Comparison of ENCODE assay signal across 9 mouse cellular contexts in genomic region chr2:151712647-151713046, GRCm38 (mm10). TPM values are rescaled to one million over a fixed set of nuclear protein-coding genes. Genes with fewer than 3 reads are reported as not detected.
DNase-seq lines count a peak whose midpoint lies in the region; ATAC-seq and TF ChIP-seq lines count a peak whose summit lies in the region.
"Had no signal": no experiment of that assay in that cellular context is flagged by ENCODE, and none has a peak within 500 bp of the region (broad histone marks: within the 10 kb centered on the region; RNA-seq: fewer than 3 reads in every experiment).

No protein-coding gene starts in this region.

- H3K4me1 ChIP-seq in lung, embryonic 14.5 days (ENCODE audit: insufficient read depth) = no peaks in the 10 kb centered on the region
- no peaks in the 10 kb centered on the region for H3K4me1 ChIP-seq in liver, postnatal 0 days (ENCODE audit: insufficient read depth)
- no peaks in the 10 kb centered on the region for H3K4me1 ChIP-seq in intestine, postnatal 0 days (replicated peaks; ENCODE audit: control insufficient read depth, insufficient read depth, low read length)

- no peaks in the 10 kb centered on the region for H3K9me3 ChIP-seq in lung, embryonic 14.5 days (ENCODE audit: low read depth, low read length)
- no peaks in the 10 kb centered on the region for H3K9me3 ChIP-seq in liver, postnatal 0 days (ENCODE audit: low read length)
- no peaks in the 10 kb centered on the region for H3K9me3 ChIP-seq in intestine, postnatal 0 days (ENCODE audit: control insufficient read depth)

- WGBS in lung, embryonic 14.5 days = 32% methylated on average over 3 of the region's 3 CpGs
- 22% methylated on average over 3 of the region's 3 CpGs for WGBS in liver, postnatal 0 days (ENCODE audit: insufficient replicate concordance)
- WGBS in intestine, postnatal 0 days = 36% methylated on average over 3 of the region's 3 CpGs

- H3K27ac ChIP-seq in lung, embryonic 14.5 days (ENCODE audit: low read depth) = no peak overlapping the region
- H3K27ac ChIP-seq in liver, postnatal 0 days (ENCODE audit: low read depth) = no peak overlapping the region
- H3K27ac ChIP-seq in intestine, postnatal 0 days (ENCODE audit: low read depth, low read length) = no peak overlapping the region; the same call in 1 of the 2 replicates

- ATAC-seq in lung, embryonic 14.5 days (ENCODE audit: insufficient read depth) = peak; percentile 44; the same call in 1 of the 2 replicates
- ATAC-seq in liver, postnatal 0 days = peak; percentile 27; the same call in 1 of the 2 replicates
- ATAC-seq in intestine, postnatal 0 days = no peak

- peaks cover 8% of the 10 kb centered on the region for H3K36me3 ChIP-seq in lung, embryonic 14.5 days (ENCODE audit: insufficient read depth)
- H3K36me3 ChIP-seq in liver, postnatal 0 days (replicated peaks; ENCODE audit: insufficient read depth, low read length) = peaks cover 17% of the 10 kb centered on the region
- H3K36me3 ChIP-seq in intestine, postnatal 0 days (ENCODE audit: control insufficient read depth, insufficient read depth) = peaks cover 7% of the 10 kb centered on the region; the same call in 1 of the 2 replicates

- peak; percentile 81 for DNase-seq in lung, embryonic 14.5 days
- no peak for DNase-seq in lung, postnatal 25 days (ENCODE audit: low spot score)
- peak; percentile 20 for DNase-seq in Muller cell, postnatal 12 days (ENCODE audit: inconsistent ontology term)
- DNase-seq in embryo, embryonic 11 days = peak; percentile 64
- peak; percentile 49 for DNase-seq in liver, postnatal 0 days
- no peak for DNase-seq in right cerebral cortex, postnatal 14 days

- no peak for TF ChIP-seq EP300 in liver, postnatal 0 days (IDR thresholded peaks at IDR 0.05; ENCODE audit: low read depth)

- no peak overlapping the region for H3K4me3 ChIP-seq in lung, embryonic 14.5 days (ENCODE audit: low read depth, low read length)
- H3K4me3 ChIP-seq in liver, postnatal 0 days (ENCODE audit: low read depth, low read length) = no peak overlapping the region
- no peak overlapping the region for H3K4me3 ChIP-seq in intestine, postnatal 0 days (ENCODE audit: low read depth, low read length)

- H3K9ac ChIP-seq in lung, embryonic 14.5 days = no peak overlapping the region
- H3K9ac ChIP-seq in liver, postnatal 0 days (replicated peaks) = no peak overlapping the region
- no peak overlapping the region for H3K9ac ChIP-seq in intestine, postnatal 0 days (ENCODE audit: low read depth, low read length)

- no peak for TF ChIP-seq CTCF in lung, embryonic 14.5 days (IDR thresholded peaks at IDR 0.05; ENCODE audit: low read depth)
- no peak for TF ChIP-seq CTCF in liver, postnatal 0 days (IDR thresholded peaks at IDR 0.05; ENCODE audit: low read depth)
- TF ChIP-seq CTCF in intestine, postnatal 0 days (IDR thresholded peaks at IDR 0.05; ENCODE audit: low read depth) = no peak

- no peaks in the 10 kb centered on the region for H3K27me3 ChIP-seq in lung, embryonic 14.5 days (ENCODE audit: insufficient read depth, low read length)
- H3K27me3 ChIP-seq in liver, postnatal 0 days (ENCODE audit: insufficient read depth, low read length) = no peaks in the 10 kb centered on the region
- H3K27me3 ChIP-seq in intestine, postnatal 0 days (replicated peaks; ENCODE audit: control insufficient read depth, insufficient read depth, low read length) = no peaks in the 10 kb centered on the region

- H3K4me2 ChIP-seq in lung, embryonic 14.5 days = no peak overlapping the region
- H3K4me2 ChIP-seq in liver, postnatal 0 days (ENCODE audit: low read depth, low read length) = no peak overlapping the region
- H3K4me2 ChIP-seq in intestine, postnatal 0 days (replicated peaks; ENCODE audit: low read depth) = no peak overlapping the region

RNA-seq across cellular contexts. Expression of gene Tmem74b, which starts 10.8 kb away (rescaled TPM):
- polyA plus RNA-seq in lung, embryonic 14.5 days (2014; fragmentation: Nextera tagmentation; extraction: Ambion mirVana) = 1.5 and 1.9 TPM in 2 replicates
- polyA plus RNA-seq in liver, postnatal 0 days (2015; fragmentation: Nextera tagmentation; extraction: Ambion mirVana) = 0.07 TPM in 1 of 2 replicates, not detected in the other
- 1.3 TPM in 2 replicates for polyA plus RNA-seq in intestine, postnatal 0 days (2015; fragmentation: Nextera tagmentation; extraction: Ambion mirVana)
- polyA plus RNA-seq: liver, adult 2 months had no signal

RNA-seq across cellular contexts. Expression of gene Psmf1, which starts 31.3 kb away (rescaled TPM):
- 41.3 and 42.1 TPM in 2 replicates for polyA plus RNA-seq in lung, embryonic 14.5 days (2014; fragmentation: Nextera tagmentation; extraction: Ambion mirVana)
- 53.6 and 54.2 TPM in 2 replicates for polyA plus RNA-seq in liver, postnatal 0 days (2015; fragmentation: Nextera tagmentation; extraction: Ambion mirVana)
- 36.0 and 36.6 TPM in 2 replicates for polyA plus RNA-seq in intestine, postnatal 0 days (2015; fragmentation: Nextera tagmentation; extraction: Ambion mirVana)

RNA-seq across cellular contexts. Expression of gene Rad21l, which starts 44.3 kb away (rescaled TPM):
- not detected in 2 replicates for polyA plus RNA-seq in lung, embryonic 14.5 days (2014; fragmentation: Nextera tagmentation; extraction: Ambion mirVana)
- polyA plus RNA-seq in liver, postnatal 0 days (2015; fragmentation: Nextera tagmentation; extraction: Ambion mirVana) = not detected in 2 replicates
- polyA plus RNA-seq in intestine, postnatal 0 days (2015; fragmentation: Nextera tagmentation; extraction: Ambion mirVana) = 0.09 TPM in 1 of 2 replicates, not detected in the other
- polyA plus RNA-seq: heart, embryonic 14.5 days; liver, adult 2 months had no signal

Comparison
In these comparisons a context has a peak if more than half of its experiments do, and no peak if none do; other contexts are left out.
1. DNase-seq: peak in lung, embryonic 14.5 days (single experiment), Muller cell, postnatal 12 days (single experiment), embryo, embryonic 11 days (single experiment) and liver, postnatal 0 days (single experiment); none in lung, postnatal 25 days (single experiment) and right cerebral cortex, postnatal 14 days (single experiment).